Mouse (Mus musculus) monocyte, adult 2 months (primary cell): ENCODE data around the gene Cenpt.
"Not testable (repeated sequence)": the region's sequence is repeated elsewhere in the genome, so short reads cannot be mapped to it uniquely, and the experiment has no call there.

ENCODE experiments used
- DNase-seq, 2 experiments: peaks; one replicate each; pipeline ENCODE4 v3.0.0; 2022; ENCODE audit warnings: low spot score in 2 of 2, low read depth in 1 of 2

Cenpt gene

GRCm38 (mm10) chr8:105854715-105855216, 1.7 kb upstream of the Cenpt start, which contains the start of gene Thap11:
Gene Thap11 (plus strand): TSS chr8:105855132.
- peak; percentile 69 to 80 for DNase-seq

GRCm38 (mm10) chr8:105854303-105854702, 1.2 kb upstream of the Cenpt start:
- DNase-seq, result no peak

- no peak for DNase-seq
These were observed 840 bp downstream of the Cenpt start for GRCm38 (mm10) chr8:105852146-105852729.

- peak; percentile 40 to 72 for DNase-seq
These were observed 1.4 kb downstream of the Cenpt start for GRCm38 (mm10) chr8:105851651-105852143.

GRCm38 (mm10) chr8:105850611-105851010, 2.5 kb downstream of the Cenpt start:
- no peak for DNase-seq

- DNase-seq, result no peak
These were observed 3.1 kb downstream of the Cenpt start for GRCm38 (mm10) chr8:105850014-105850413.

- no peak for DNase-seq
These were observed 6.4 kb downstream of the Cenpt start for GRCm38 (mm10) chr8:105846678-105847077.

GRCm38 (mm10) chr8:105839209-105839608, 13.9 kb downstream of the Cenpt start:
- DNase-seq, result no peak

GRCm38 (mm10) chr8:105836991-105837390, 16.1 kb downstream of the Cenpt start:
- no peak for DNase-seq

- DNase-seq, result peak in 1 of 2 experiments; percentile 75
These were observed 17.8 kb downstream of the Cenpt start for GRCm38 (mm10) chr8:105835318-105835717.

- not testable (repeated sequence) for DNase-seq
These were observed 19.3 kb downstream of the Cenpt start for GRCm38 (mm10) chr8:105833740-105834139.

GRCm38 (mm10) chr8:105826861-105827848, 25.9 kb downstream of the Cenpt start, which contains the start of the genes Ranbp10 and Tsnaxip1:
Gene Ranbp10 (minus strand): TSS chr8:105827350.
Gene Tsnaxip1 (plus strand): TSS chr8:105827731.
- DNase-seq, result peak; percentile 90 to 91

- no peak for DNase-seq
These were observed 26.7 kb downstream of the Cenpt start for GRCm38 (mm10) chr8:105826379-105826778.

- peak; percentile 6 to 39 for DNase-seq
These were observed 27.6 kb downstream of the Cenpt start for GRCm38 (mm10) chr8:105825506-105825905.

GRCm38 (mm10) chr8:105820925-105821324, 32.2 kb downstream of the Cenpt start:
- no peak for DNase-seq

GRCm38 (mm10) chr8:105819659-105820058, 33.4 kb downstream of the Cenpt start:
- no peak for DNase-seq

- DNase-seq, result no peak
These were observed 39.8 kb downstream of the Cenpt start for GRCm38 (mm10) chr8:105813241-105813640.

GRCm38 (mm10) chr8:105812511-105812910, 40.6 kb downstream of the Cenpt start:
- no peak for DNase-seq

GRCm38 (mm10) chr8:105811543-105811942, 41.5 kb downstream of the Cenpt start:
- DNase-seq, result no peak

GRCm38 (mm10) chr8:105811061-105811460, 42.0 kb downstream of the Cenpt start:
- no peak for DNase-seq

- no peak for DNase-seq
These were observed 42.8 kb downstream of the Cenpt start for GRCm38 (mm10) chr8:105810245-105810786.
